Mouse (Mus musculus): Measurements from ENCODE around the gene Myh13.

DNA sequence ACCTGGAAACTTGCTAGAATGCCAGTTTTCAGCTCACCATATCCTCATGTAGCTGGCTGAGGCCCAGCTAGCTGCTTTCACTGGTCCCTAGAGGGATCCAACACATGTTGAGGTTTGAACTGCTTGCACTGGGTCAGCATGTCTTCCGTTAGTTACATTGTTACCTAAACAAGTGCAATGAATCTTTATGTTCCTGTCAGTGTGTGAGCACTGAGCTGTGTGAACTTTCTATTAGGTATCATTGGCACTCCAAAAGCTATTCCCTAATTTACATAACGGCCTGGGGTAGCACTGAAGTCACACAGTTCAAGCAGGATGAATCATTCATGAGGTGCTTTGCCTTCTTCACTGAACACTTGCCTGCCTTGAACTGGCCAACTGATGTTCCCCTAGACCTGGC is 5.1 kb downstream of the Myh13 start:
- TF ChIP-seq POLR2A (IDR thresholded peaks at IDR 0.05; ENCODE audit: extremely low read depth, insufficient read depth, low read length), result no peak
- TF ChIP-seq CTCF (IDR thresholded peaks at IDR 0.05; ENCODE audit: extremely low read depth, insufficient read depth, low read length), result no peak
